Mouse (Mus musculus): Measurements from ENCODE around the gene Nemf. TPM values are rescaled to one million over a fixed set of nuclear protein-coding genes. Genes with fewer than 3 reads are reported as not detected.
"Not testable (repeated sequence)": the region's sequence is repeated elsewhere in the genome, so short reads cannot be mapped to it uniquely, and the experiment has no call there.

Nemf gene
- total RNA-seq, 1 experiment from 2014 or later = 93.1 TPM

GRCm38 (mm10) chr12:69377188-69377587, 20.2 kb upstream of the Nemf start:
- ATAC-seq (replicated peaks in 1 of 2; ENCODE audit: insufficient read depth in 1 of 2, low FRiP score in 2 of 2, low TSS enrichment in 1 of 2, low read depth in 1 of 2, poor library complexity in 2 of 2, severe bottlenecking in 2 of 2) = no peak

- no peak for ATAC-seq (replicated peaks in 1 of 2; ENCODE audit: insufficient read depth in 1 of 2, low FRiP score in 2 of 2, low TSS enrichment in 1 of 2, low read depth in 1 of 2, poor library complexity in 2 of 2, severe bottlenecking in 2 of 2)
Observed at GRCm38 (mm10) chr12:69376132-69376531, 19.2 kb upstream of the Nemf start.

GRCm38 (mm10) chr12:69373850-69374766, 17.1 kb upstream of the Nemf start:
- ATAC-seq (replicated peaks in 1 of 2; ENCODE audit: insufficient read depth in 1 of 2, low FRiP score in 2 of 2, low TSS enrichment in 1 of 2, low read depth in 1 of 2, poor library complexity in 2 of 2, severe bottlenecking in 2 of 2) = no peak

GRCm38 (mm10) chr12:69372731-69373331, 15.9 kb upstream of the Nemf start:
- peak in 1 of 2 experiments; percentile 23; a peak in 2 of 4 replicates for ATAC-seq (replicated peaks in 1 of 2; ENCODE audit: insufficient read depth in 1 of 2, low FRiP score in 2 of 2, low TSS enrichment in 1 of 2, low read depth in 1 of 2, poor library complexity in 2 of 2, severe bottlenecking in 2 of 2)

- ATAC-seq (replicated peaks in 1 of 2; ENCODE audit: insufficient read depth in 1 of 2, low FRiP score in 2 of 2, low TSS enrichment in 1 of 2, low read depth in 1 of 2, poor library complexity in 2 of 2, severe bottlenecking in 2 of 2) = peak; percentile 78 to 84
Observed at GRCm38 (mm10) chr12:69371854-69372671, 15.1 kb upstream of the Nemf start, which contains the start of the genes Arf6 and Gm9887. Gene Arf6 (plus strand): TSS chr12:69372150. Gene Gm9887 (minus strand): TSS chr12:69372458.

GRCm38 (mm10) chr12:69371421-69371853, 14.5 kb upstream of the Nemf start:
- peak; percentile 63 to 67 for ATAC-seq (replicated peaks in 1 of 2; ENCODE audit: insufficient read depth in 1 of 2, low FRiP score in 2 of 2, low TSS enrichment in 1 of 2, low read depth in 1 of 2, poor library complexity in 2 of 2, severe bottlenecking in 2 of 2)

GRCm38 (mm10) chr12:69370936-69371335, 14.0 kb upstream of the Nemf start:
- ATAC-seq (replicated peaks in 1 of 2; ENCODE audit: insufficient read depth in 1 of 2, low FRiP score in 2 of 2, low TSS enrichment in 1 of 2, low read depth in 1 of 2, poor library complexity in 2 of 2, severe bottlenecking in 2 of 2) = no peak

- ATAC-seq (replicated peaks in 1 of 2; ENCODE audit: insufficient read depth in 1 of 2, low FRiP score in 2 of 2, low TSS enrichment in 1 of 2, low read depth in 1 of 2, poor library complexity in 2 of 2, severe bottlenecking in 2 of 2) = no peak
Observed at GRCm38 (mm10) chr12:69367557-69367956, 10.6 kb upstream of the Nemf start.

- ATAC-seq (replicated peaks in 1 of 2; ENCODE audit: insufficient read depth in 1 of 2, low FRiP score in 2 of 2, low TSS enrichment in 1 of 2, low read depth in 1 of 2, poor library complexity in 2 of 2, severe bottlenecking in 2 of 2) = no peak
Observed at GRCm38 (mm10) chr12:69366424-69366823, 9.5 kb upstream of the Nemf start.

- ATAC-seq (replicated peaks in 1 of 2; ENCODE audit: insufficient read depth in 1 of 2, low FRiP score in 2 of 2, low TSS enrichment in 1 of 2, low read depth in 1 of 2, poor library complexity in 2 of 2, severe bottlenecking in 2 of 2) = no peak
Observed at GRCm38 (mm10) chr12:69365757-69366156, 8.8 kb upstream of the Nemf start.

- ATAC-seq (replicated peaks in 1 of 2; ENCODE audit: insufficient read depth in 1 of 2, low FRiP score in 2 of 2, low TSS enrichment in 1 of 2, low read depth in 1 of 2, poor library complexity in 2 of 2, severe bottlenecking in 2 of 2) = peak; percentile 52 to 59
Observed at GRCm38 (mm10) chr12:69363899-69364762, 7.2 kb upstream of the Nemf start.

- ATAC-seq (replicated peaks in 1 of 2; ENCODE audit: insufficient read depth in 1 of 2, low FRiP score in 2 of 2, low TSS enrichment in 1 of 2, low read depth in 1 of 2, poor library complexity in 2 of 2, severe bottlenecking in 2 of 2) = not testable (repeated sequence)
Observed at GRCm38 (mm10) chr12:69363110-69363509, 6.1 kb upstream of the Nemf start.

GRCm38 (mm10) chr12:69362388-69362787, 5.4 kb upstream of the Nemf start:
- ATAC-seq (replicated peaks in 1 of 2; ENCODE audit: insufficient read depth in 1 of 2, low FRiP score in 2 of 2, low TSS enrichment in 1 of 2, low read depth in 1 of 2, poor library complexity in 2 of 2, severe bottlenecking in 2 of 2) = no peak

- ATAC-seq (replicated peaks in 1 of 2; ENCODE audit: insufficient read depth in 1 of 2, low FRiP score in 2 of 2, low TSS enrichment in 1 of 2, low read depth in 1 of 2, poor library complexity in 2 of 2, severe bottlenecking in 2 of 2) = no peak
Observed at GRCm38 (mm10) chr12:69361919-69362318, 5.0 kb upstream of the Nemf start.

- peak; percentile 88 to 94 for ATAC-seq (replicated peaks in 1 of 2; ENCODE audit: insufficient read depth in 1 of 2, low FRiP score in 2 of 2, low TSS enrichment in 1 of 2, low read depth in 1 of 2, poor library complexity in 2 of 2, severe bottlenecking in 2 of 2)
Observed at GRCm38 (mm10) chr12:69360997-69361899, 4.3 kb upstream of the Nemf start.

GRCm38 (mm10) chr12:69360655-69360996, 3.7 kb upstream of the Nemf start:
- peak in 1 of 2 experiments; percentile 15; a peak in 1 of 4 replicates for ATAC-seq (replicated peaks in 1 of 2; ENCODE audit: insufficient read depth in 1 of 2, low FRiP score in 2 of 2, low TSS enrichment in 1 of 2, low read depth in 1 of 2, poor library complexity in 2 of 2, severe bottlenecking in 2 of 2)

Measured in hematopoietic stem cell, adult 5-6 weeks (primary cell).